Mouse (Mus musculus) stomach, embryonic 15.5 days (tissue): ENCODE measurements around the gene Cryzl2. TPM values are rescaled to one million over a fixed set of nuclear protein-coding genes. Genes with fewer than 3 reads are reported as not detected.
A peak's percentile ranks its signal among the peaks of the same experiment; 100 is the strongest.

Experiments used
- ATAC-seq: fragments of 200-750 bp; cut with Nextera tagmentation; 2 replicates; pipeline ENCODE4 v1.8.0; 2017; ENCODE audit warnings: low read depth, moderate number of reproducible peaks, moderate TSS enrichment; ENCODE audit not compliant: insufficient read depth, low FRiP score
- H3K27ac ChIP-seq: fragments of 300-500 bp; sonication (generic); 2 replicates; pipeline ENCODE4 v1.5.1; 2015; ENCODE audit warnings: mild to moderate bottlenecking, inconsistent platforms
- H3K27me3 ChIP-seq: fragments of 300-500 bp; sonication (generic); replicated peaks from 2 replicates; pipeline ENCODE4 v1.6.1; 2015; ENCODE audit warnings: inconsistent platforms
- H3K36me3 ChIP-seq: fragments of 300-500 bp; sonication (generic); 2 replicates; pipeline ENCODE4 v1.6.1; 2015; ENCODE audit warnings: inconsistent platforms
- H3K4me1 ChIP-seq: fragments of 300-500 bp; sonication (generic); 2 replicates; pipeline ENCODE4 v1.6.1; 2015; ENCODE audit warnings: inconsistent platforms
- H3K4me2 ChIP-seq: fragments of 300-500 bp; sonication (generic); 2 replicates; pipeline ENCODE4 v1.6.1; 2015; ENCODE audit warnings: mild to moderate bottlenecking, inconsistent platforms
- H3K4me3 ChIP-seq: fragments of 300-500 bp; sonication (generic); replicated peaks from 2 replicates; pipeline ENCODE4 v1.5.1; 2015; ENCODE audit warnings: inconsistent platforms
- H3K9ac ChIP-seq: fragments of 300-500 bp; sonication (generic); 2 replicates; pipeline ENCODE4 v1.6.1; 2015; ENCODE audit warnings: inconsistent platforms
- H3K9me3 ChIP-seq: fragments of 300-500 bp; sonication (generic); 2 replicates; pipeline ENCODE4 v1.6.1; 2016; ENCODE audit warnings: inconsistent platforms
- WGBS: fragments of 180-500 bp; shearing (Covaris S2); methylation state at CpG from one replicate; pipeline ENCODE4 v1.1.7; 2015; 5-methylcytosine and 5-hydroxymethylcytosine counted together
- polyA plus RNA-seq: library from polyadenylated mRNA; unstranded; fragments of >200 nt; fragmentation: Nextera tagmentation; extraction: Ambion mirVana; gene quantifications from 2 replicates; pipeline ENCODE4 v1.2.1, GENCODE M21; 2015

The Cryzl2 gene
- polyA plus RNA-seq, 1 experiment from 2014 or later: 11.1 TPM

- 59% methylated on average over 1 of the region's 1 CpGs for WGBS
- ATAC-seq: no peak
- Histone ChIP-seq H3K27me3 (no peaks in the 10 kb centered on the region), H3K4me1 (0 out of 2 replicates have a peak, but pooled peaks cover 6% of the 10 kb centered on the region), H3K9ac (no peak overlapping the region), H3K27ac (no peak overlapping the region), H3K4me3 (no peak overlapping the region), H3K9me3 (no peaks in the 10 kb centered on the region), H3K36me3 (no peaks in the 10 kb centered on the region), H3K4me2 (no peak overlapping the region)
Observed at GRCm38 (mm10) chr1:157426933-157427332, 31.4 kb upstream of the Cryzl2 start.

GRCm38 (mm10) chr1:157427604-157428003, 30.8 kb upstream of the Cryzl2 start:
- Histone ChIP-seq H3K4me2 (no peak overlapping the region), H3K4me1 (0 out of 2 replicates have a peak, but pooled peaks cover 6% of the 10 kb centered on the region), H3K27ac (no peak overlapping the region), H3K9me3 (no peaks in the 10 kb centered on the region), H3K27me3 (no peaks in the 10 kb centered on the region), H3K36me3 (no peaks in the 10 kb centered on the region), H3K9ac (no peak overlapping the region), H3K4me3 (no peak overlapping the region)
- WGBS: 93% methylated on average over 4 of the region's 4 CpGs
- ATAC-seq: no peak

- H3K9ac ChIP-seq: no peak overlapping the region
- WGBS: 86% methylated on average over 3 of the region's 3 CpGs
Observed at GRCm38 (mm10) chr1:157428366-157428765, 30.0 kb upstream of the Cryzl2 start.

GRCm38 (mm10) chr1:157433316-157433715, 25.1 kb upstream of the Cryzl2 start:
- Histone ChIP-seq H3K27ac (no peak overlapping the region), H3K9ac (no peak overlapping the region), H3K9me3 (no peaks in the 10 kb centered on the region), H3K4me3 (no peak overlapping the region), H3K4me2 (no peak overlapping the region), H3K4me1 (no peaks in the 10 kb centered on the region), H3K36me3 (no peaks in the 10 kb centered on the region), H3K27me3 (no peaks in the 10 kb centered on the region)
- no peak for ATAC-seq
- 52% methylated on average over 3 of the region's 3 CpGs for WGBS

More at GRCm38 (mm10) chr1:157428366-157428765, 30.0 kb upstream of the Cryzl2 start:
- H3K4me1 ChIP-seq: 0 out of 2 replicates have a peak, but pooled peaks cover 6% of the 10 kb centered on the region
- no peaks in the 10 kb centered on the region for H3K36me3 ChIP-seq
- H3K4me3 ChIP-seq: no peak overlapping the region
- H3K27ac ChIP-seq: no peak overlapping the region
- H3K9me3 ChIP-seq: no peaks in the 10 kb centered on the region
- no peak for ATAC-seq
- no peaks in the 10 kb centered on the region for H3K27me3 ChIP-seq
- no peak overlapping the region for H3K4me2 ChIP-seq

GRCm38 (mm10) chr1:157434404-157434803, 24.0 kb upstream of the Cryzl2 start:
- Histone ChIP-seq H3K27me3 (no peaks in the 10 kb centered on the region), H3K27ac (no peak overlapping the region), H3K4me2 (no peak overlapping the region), H3K9me3 (no peaks in the 10 kb centered on the region), H3K4me3 (no peak overlapping the region), H3K4me1 (no peaks in the 10 kb centered on the region), H3K9ac (no peak overlapping the region), H3K36me3 (no peaks in the 10 kb centered on the region)
- whole genome bisulfite sequencing: 88% methylated on average over 4 of the region's 4 CpGs
- no peak for ATAC-seq

- Histone ChIP-seq H3K9ac (no peak overlapping the region), H3K4me3 (no peak overlapping the region), H3K4me2 (no peak overlapping the region), H3K36me3 (no peaks in the 10 kb centered on the region), H3K27me3 (no peaks in the 10 kb centered on the region), H3K27ac (no peak overlapping the region), H3K4me1 (no peaks in the 10 kb centered on the region), H3K9me3 (no peaks in the 10 kb centered on the region)
- 77% methylated on average over 6 of the region's 6 CpGs for WGBS
- ATAC-seq: no peak
Observed at GRCm38 (mm10) chr1:157435926-157436325, 22.5 kb upstream of the Cryzl2 start.

- ATAC-seq: no peak
Observed at GRCm38 (mm10) chr1:157438290-157438689, 20.1 kb upstream of the Cryzl2 start.

GRCm38 (mm10) chr1:157439101-157439500, 19.3 kb upstream of the Cryzl2 start:
- Histone ChIP-seq H3K4me1 (no peaks in the 10 kb centered on the region), H3K27me3 (no peaks in the 10 kb centered on the region), H3K27ac (no peak overlapping the region), H3K36me3 (no peaks in the 10 kb centered on the region), H3K9me3 (no peaks in the 10 kb centered on the region), H3K9ac (no peak overlapping the region), H3K4me3 (no peak overlapping the region), H3K4me2 (no peak overlapping the region)
- no peak for ATAC-seq
- WGBS: 86% methylated on average over 4 of the region's 4 CpGs

More at GRCm38 (mm10) chr1:157438290-157438689, 20.1 kb upstream of the Cryzl2 start:
- Histone ChIP-seq H3K4me3 (no peak overlapping the region), H3K27ac (no peak overlapping the region), H3K4me1 (no peaks in the 10 kb centered on the region), H3K4me2 (no peak overlapping the region), H3K27me3 (no peaks in the 10 kb centered on the region), H3K9ac (no peak overlapping the region), H3K9me3 (no peaks in the 10 kb centered on the region), H3K36me3 (no peaks in the 10 kb centered on the region)
- 84% methylated on average over 2 of the region's 2 CpGs for WGBS

- no peak overlapping the region for H3K4me2 ChIP-seq
Observed at GRCm38 (mm10) chr1:157439973-157440641, 18.3 kb upstream of the Cryzl2 start.

GRCm38 (mm10) chr1:157443026-157443722, 15.2 kb upstream of the Cryzl2 start:
- Histone ChIP-seq H3K4me2 (peak overlapping the region; percentile 20; the same call in 1 of the 2 replicates), H3K36me3 (no peaks in the 10 kb centered on the region), H3K4me1 (no peaks in the 10 kb centered on the region), H3K9ac (no peak overlapping the region), H3K4me3 (no peak overlapping the region), H3K27me3 (no peaks in the 10 kb centered on the region), H3K9me3 (no peaks in the 10 kb centered on the region), H3K27ac (peak overlapping the region; percentile 50; the same call in 1 of the 2 replicates)
- WGBS: 35% methylated on average over 14 of the region's 14 CpGs
- ATAC-seq: no peak

More at GRCm38 (mm10) chr1:157439973-157440641, 18.3 kb upstream of the Cryzl2 start:
- Histone ChIP-seq H3K4me3 (no peak overlapping the region), H3K4me1 (no peaks in the 10 kb centered on the region), H3K27me3 (no peaks in the 10 kb centered on the region), H3K9me3 (no peaks in the 10 kb centered on the region), H3K27ac (no peak overlapping the region), H3K36me3 (no peaks in the 10 kb centered on the region), H3K9ac (no peak overlapping the region)
- no peak for ATAC-seq
- WGBS: 15% methylated on average over 14 of the region's 14 CpGs

- ATAC-seq: no peak
- Histone ChIP-seq H3K9me3 (no peaks in the 10 kb centered on the region), H3K4me3 (no peak overlapping the region), H3K27ac (peak overlapping the region; percentile 50; the same call in 1 of the 2 replicates), H3K4me1 (no peaks in the 10 kb centered on the region), H3K4me2 (peak overlapping the region; percentile 20; the same call in 1 of the 2 replicates), H3K27me3 (no peaks in the 10 kb centered on the region), H3K36me3 (no peaks in the 10 kb centered on the region), H3K9ac (no peak overlapping the region)
- WGBS: 40% methylated on average over 19 of the region's 19 CpGs
Observed at GRCm38 (mm10) chr1:157443723-157444561, 14.4 kb upstream of the Cryzl2 start.
